Mouse (Mus musculus) telencephalon, adult 2 months (tissue): ENCODE data around the gene Kcnq4.

Experiments used
- DNase-seq: peaks from one replicate; pipeline ENCODE4 v3.0.0-alpha.2; 2011; ENCODE audit warnings: low read depth, low spot score

The Kcnq4 gene

DNA sequence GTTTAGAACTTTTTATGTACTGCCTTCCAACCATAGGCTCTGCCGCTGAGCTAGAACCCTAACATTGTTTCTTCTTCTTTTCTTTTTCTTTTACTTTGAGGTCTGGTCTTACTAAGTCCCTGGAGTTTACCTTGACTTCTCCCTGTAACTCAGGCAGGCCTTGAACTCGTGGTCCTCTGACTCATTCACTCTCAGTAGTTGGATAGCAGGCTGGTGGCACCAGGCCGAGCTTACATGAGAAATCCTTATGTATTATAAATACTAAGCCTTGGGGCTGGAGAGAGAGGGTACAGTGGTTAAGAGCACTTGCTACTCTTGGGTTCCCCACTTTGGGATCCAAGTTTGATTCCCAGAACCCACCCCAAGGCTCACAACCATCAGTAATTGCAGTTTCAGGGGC, 74.8 kb downstream of the Kcnq4 start:
- no peak for DNase-seq

DNA sequence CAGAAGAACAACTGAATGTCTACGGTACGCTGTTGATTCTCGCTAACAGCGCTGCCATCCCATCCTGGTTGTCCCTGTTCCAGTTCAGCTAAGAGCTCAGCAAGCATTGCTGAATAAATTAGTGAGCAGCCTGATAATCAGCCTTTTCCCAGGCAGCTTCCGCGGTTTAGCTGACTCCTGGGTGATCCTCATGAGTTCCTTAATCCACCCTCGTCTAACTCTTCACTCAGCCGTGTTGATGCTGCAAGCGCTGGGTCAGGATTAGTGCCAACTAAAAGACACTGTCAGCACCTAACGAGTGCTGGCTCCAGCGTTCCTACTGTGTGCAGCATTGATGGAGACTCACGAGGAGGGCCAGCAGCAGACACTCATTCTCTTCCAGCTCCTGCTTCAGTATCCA, 77.4 kb downstream of the Kcnq4 start:
- no peak for DNase-seq

DNA sequence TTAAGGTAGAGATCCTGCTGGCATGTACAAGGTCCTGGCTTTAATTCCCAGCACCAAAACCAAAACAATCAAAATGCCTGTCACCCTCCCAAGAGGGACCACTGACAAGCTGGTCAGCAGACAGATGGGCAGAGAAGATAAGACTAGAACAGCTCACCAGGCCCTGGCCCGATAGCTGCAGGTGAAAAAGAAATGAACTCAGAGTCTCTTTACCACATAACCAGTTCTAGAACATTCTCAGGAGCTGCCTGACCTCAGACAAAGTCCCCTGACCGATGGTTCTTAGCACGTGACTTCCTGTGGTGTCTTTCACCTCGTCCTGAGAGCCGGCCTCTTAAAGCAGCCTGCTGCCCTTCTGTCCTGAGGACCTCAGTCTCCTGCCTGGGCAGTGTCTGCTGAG, 78.8 kb downstream of the Kcnq4 start:
- DNase-seq, result no peak

DNA sequence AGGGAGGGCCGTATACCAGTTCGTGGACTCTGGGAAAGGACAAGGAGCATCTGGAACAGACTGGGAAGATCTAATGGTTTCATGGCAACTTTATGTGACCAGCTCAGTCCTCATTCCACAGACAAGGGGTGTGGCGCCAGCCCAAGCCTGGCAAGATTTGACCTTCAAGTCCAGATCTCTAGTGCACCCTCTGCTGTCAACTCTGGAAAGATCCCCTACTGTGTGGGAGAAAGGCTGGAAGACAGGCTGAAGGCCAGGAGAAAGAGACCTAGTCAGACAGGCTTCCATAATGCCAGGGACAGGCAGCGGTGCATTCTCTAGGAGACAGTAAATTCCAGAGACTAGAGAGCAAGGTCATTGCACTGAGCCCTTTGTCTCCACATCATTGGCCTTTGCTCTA, 79.9 kb downstream of the Kcnq4 start:
- no peak for DNase-seq

DNA sequence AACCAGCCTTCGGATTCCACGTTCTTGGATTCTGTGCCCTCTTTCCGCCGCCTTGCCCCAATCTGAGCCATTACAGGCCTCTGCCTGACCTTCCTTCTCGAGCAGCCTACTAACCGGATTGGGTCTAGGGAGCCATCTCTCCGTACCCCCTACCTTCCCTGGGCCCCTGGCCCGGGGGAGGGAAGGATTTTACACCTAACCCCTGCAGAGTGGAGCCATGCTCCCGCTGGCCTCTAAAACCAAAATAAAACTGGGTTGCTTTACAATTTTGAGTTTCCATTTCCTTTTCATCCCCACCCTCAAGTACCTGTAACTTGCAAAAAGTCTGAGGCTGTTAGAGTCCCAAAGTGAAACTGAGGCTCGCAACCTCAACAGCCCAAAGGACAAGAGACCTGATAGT, 80.9 kb downstream of the Kcnq4 start:
- DNase-seq, result no peak

DNA sequence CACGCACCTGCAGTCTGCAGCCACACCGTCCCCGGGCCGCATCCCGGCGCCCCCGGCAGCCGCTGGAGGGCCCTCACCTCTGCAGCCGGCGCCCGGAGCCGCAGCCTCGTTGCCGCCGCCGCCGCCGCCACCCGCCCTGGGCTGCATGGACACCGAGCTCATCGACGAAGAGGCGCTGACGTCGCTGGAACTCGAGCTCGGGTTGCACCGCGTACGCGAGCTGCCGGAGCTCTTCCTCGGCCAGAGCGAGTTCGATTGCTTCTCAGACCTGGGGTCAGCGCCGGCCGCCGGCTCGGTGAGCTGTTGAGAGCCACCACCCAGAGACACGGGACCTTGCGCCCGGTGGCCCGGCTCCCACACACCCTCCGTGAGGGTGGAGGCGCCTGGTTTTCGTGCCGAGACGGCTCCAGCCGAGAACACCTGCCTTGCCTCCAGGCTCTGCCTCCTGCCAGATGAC, 81.3 kb downstream of the Kcnq4 start:
- no peak for DNase-seq

DNA sequence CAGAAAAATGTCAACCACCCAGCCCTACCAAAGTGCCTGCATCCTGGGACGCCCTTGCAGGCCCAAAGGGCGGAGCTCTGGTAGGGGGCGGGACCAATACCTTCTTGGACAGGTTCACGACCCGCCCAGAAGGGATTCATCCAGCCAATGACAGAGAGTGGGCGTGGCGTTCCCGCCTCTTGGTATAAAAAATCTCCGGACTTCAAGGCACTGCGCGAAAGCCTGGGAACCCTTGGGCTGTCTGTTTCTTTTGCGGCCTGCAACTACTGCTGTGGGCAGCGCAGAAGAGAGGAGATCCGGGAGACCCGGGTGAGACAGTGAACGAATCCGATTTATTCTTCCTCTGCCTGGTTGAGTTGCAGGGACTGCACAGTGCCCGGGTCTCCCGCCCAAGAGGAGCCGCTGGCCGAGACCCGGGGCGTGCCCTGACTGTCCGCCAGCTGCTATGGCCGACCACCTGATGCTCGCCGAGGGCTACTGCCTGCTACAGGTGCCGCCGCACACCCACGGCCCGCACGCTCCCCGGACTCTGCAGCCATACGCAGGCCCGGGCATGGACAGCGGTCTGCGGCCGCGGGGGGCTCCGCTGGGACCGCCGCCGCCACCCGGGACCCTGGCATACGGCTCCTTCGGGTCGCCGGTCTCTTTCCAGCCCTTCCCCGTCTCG, 81.9 kb downstream of the Kcnq4 start, which contains the start of gene Cited4:
Cited4 (plus strand) TSS at position 215 of the 667 bp plus-strand sequence.
- peak; percentile 73 for DNase-seq

DNA sequence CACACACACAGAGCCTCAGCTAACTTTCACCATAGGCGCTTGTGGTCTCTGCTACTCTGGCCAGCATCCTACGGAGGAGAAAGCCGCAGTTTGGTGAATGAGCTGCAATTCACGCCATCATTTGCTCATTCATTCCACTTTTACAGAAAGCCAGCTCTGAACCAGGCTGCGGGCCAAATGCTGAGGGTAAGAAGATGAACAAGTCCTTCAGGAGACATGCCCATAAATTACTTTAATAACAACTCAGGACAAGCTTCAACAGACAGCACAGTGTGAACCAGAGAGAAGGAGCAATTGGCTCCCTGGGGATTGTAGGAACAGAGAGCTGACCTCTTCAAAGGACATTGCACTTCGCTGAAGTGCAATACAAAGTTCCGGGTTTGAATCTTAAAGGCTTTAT, 82.6 kb downstream of the Kcnq4 start:
- no peak for DNase-seq

DNA sequence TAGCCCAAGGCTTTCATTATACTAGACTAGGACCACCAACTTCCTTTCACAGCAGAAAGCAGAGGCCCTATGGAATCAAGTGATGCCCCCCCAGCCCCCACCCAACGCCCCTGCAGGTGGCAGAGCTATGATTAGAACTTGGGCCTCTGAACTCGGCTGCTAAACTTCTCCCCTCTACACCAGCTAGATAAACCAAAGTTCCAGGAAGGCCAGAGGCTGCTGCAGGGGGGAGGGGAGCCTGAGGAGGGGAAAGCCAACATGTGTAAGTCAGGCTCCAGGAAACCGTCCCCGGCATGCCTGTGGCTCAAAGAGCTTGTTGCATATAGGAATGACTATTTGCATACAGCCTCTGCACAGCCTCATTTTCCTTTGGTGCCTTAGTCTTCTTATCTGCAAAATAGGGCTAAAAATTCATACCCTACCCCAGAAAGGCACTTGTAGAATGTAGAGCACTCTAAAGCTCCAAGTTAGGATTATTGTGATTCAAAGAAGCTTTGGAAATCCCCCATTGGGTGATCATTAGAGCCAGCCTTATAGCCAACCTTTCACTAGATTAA, 83.2 kb downstream of the Kcnq4 start:
- no peak for DNase-seq

DNA sequence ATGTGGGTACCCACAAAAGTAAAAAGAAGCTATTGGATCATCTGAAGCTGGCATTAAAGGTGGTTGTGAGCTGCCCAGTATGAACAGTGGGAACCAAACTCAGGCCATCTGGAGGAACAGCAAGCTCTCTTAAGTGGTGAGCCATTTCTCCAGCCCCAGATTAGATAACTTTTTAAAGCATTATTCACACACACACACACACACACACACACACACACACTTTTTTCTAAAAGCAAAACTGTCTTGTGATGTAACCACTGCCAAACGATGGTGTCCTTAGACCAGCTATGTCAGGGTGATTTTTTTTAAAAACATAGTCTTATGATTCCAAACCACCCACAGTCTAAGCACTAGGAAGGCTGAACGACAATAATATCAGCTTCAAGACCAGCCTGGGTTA, 83.8 kb downstream of the Kcnq4 start:
- DNase-seq, result no peak

DNA sequence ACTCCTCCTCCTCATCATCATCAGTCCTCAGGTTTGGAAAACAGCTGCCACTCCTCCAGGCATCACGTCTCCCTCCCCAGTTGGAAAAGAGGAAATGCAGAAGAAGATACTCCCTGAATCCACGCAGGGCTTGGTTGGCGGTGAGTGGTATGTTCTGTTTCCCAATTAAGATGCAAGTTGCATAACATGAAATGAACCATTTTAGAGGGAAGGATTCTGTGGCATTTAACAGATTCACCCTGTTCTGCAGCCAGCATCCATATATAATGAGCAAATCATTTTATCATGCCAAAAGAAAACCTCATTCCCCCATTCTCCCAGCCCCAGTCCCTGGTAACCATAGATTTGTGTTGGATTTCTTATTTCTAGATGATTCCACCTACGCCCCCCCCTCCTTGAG, 87.9 kb downstream of the Kcnq4 start:
- peak; percentile 91 for DNase-seq

DNA sequence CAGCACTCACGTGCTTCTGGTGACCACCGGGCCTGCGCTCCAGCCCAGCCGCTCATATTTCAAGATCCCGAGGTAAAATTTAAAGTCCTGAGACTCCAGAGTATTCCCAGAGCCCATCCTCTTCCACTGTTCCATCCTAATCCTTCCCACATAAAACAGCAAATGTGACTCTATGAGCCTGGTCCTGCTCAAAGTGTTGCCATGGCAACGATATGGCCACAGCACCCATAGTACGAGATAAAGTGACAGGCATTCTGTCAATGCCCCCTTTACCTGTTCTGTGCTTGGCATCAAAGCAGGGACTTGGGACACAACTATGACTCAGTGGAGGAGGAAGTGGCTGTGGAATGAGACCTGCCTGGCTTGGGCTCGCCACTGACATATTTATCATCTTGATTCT, 92.5 kb downstream of the Kcnq4 start:
- DNase-seq, result no peak

DNA sequence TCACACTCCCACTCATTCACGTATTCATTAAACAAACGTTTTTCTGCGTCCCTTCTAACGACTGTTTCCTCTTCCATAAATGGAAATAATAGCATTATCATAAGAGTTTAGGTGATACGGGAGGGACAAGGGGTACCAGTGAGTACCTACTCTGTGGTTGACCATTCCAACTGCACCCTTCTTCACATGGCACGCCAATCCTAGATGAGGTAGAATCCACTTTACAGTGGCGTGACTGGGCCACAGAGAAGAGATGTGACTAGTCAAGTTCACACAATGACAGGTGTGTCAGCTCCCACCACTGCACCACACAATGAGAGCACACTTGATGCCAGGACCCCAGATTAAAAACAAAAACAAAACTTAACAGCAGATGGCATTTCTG, 98.2 kb downstream of the Kcnq4 start:
- DNase-seq, result no peak

DNA sequence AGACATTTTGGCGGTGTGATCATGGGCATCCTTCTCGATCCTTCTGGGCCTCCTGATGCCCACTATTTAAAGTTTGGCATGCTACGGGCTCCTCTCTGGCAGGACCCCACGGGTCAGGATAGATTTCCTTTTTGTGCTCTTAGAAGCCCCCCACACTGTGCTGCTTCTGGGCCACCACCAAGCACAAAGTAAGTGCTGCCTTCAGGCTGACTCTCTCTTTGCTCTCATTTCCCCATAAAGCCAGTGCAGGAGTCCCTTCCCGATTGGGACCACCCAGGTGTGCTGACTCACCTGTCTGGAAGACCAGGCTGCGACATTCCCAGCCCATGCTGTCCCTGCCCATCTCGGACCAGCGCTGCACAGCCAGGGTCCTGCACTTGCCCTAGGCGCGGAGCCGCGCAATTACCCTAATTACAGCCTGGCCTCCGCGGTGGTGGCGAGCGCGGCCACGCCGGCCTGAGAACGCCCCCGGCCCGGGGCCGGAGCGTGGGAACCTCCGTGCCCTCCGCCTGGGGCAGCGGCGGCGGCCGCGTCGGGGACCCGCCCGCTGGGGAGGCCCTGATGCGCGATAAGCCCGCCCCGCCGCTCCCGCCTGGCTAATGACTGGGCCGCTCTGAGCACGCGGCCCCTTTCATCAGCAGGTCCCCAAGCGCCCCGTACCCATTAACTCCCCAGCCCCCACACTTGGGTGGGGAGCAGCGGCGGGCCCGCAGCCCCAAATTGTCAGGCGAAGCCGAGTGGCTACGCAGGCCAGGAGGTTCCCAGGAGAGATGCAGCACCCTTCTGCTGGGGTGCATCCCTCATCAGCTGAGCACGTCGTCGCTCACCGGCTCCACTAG, 98.8 kb downstream of the Kcnq4 start:
- DNase-seq, result no peak
